Mouse (Mus musculus): ENCODE measurements at regions not wholly inside any gene's neighbourhood (a gene's known extent, or its start where the extent isn't known, plus 50 kb on each side); places are given as distances from the start of the nearest gene placed in this dataset.

DNA sequence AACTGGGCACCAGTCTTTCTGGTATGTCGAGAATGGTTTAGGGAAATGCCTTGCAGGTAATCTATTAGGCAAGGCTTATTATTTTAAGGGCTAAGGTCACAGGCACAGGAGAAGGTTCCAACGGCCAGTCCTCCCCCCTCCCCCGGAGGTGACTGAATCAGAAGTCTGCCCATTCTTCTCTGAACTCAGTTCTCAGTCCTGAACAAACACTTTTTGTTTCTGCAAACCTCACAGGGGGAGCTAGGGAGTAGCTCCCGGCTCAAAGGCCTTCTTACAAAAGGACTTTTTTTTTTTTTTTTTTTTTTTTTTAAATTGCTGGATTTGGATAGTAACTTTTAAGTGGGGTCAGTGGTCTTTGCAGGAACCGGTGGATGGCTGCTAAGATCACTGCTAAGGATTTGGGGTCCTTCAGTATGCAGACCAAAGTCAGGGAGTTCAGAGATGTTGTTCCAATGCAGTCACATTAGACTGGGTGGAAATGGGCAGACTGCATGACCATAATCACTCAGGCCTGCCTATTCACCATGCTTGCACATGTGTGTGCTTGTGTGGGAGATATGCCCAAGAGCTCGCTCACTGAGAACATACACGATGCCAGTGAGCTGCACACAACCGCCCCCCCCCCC is 467.1 kb downstream of the Vrk1 start:
- no peak for TF ChIP-seq CTCF (IDR thresholded peaks at IDR 0.05; ENCODE audit: borderline replicate concordance, insufficient read depth, low read depth, low read length)
- TF ChIP-seq POLR2A (IDR thresholded peaks at IDR 0.05; ENCODE audit: borderline replicate concordance, insufficient read depth, low read length): no peak

All from cerebellum, adult 2 months (tissue).